ENCODE assay signal across 28 mouse cellular contexts in the genomic region with DNA sequence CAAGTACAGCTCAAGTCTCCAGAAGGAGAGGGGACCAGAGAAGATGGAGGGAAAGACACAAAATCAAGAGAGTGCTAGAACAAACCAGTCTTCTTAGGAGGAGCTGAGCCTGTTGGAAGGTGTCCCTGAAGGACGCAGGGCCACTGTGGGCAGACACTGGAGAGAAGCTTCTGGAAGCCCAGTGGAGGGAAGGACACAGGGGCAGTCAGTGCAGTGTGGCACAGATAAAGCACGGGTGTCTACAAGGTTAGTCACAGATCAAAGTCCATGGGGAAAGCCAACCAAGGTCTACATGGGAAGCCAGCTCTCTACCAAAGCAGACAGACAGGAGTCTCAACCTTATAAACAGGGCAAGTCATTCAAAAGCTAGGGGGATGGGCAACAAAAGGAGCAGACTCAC. TPM values are rescaled to one million over a fixed set of nuclear protein-coding genes. Genes with fewer than 3 reads are reported as not detected.
DNase-seq lines count a peak whose midpoint lies in the region; ATAC-seq and TF ChIP-seq lines count a peak whose summit lies in the region.
"Had no signal": no experiment of that assay in that cellular context is flagged by ENCODE, and none has a peak within 500 bp of the region (broad histone marks: within the 10 kb centered on the region; RNA-seq: fewer than 3 reads in every experiment).

No protein-coding gene starts in this region.

- H3K4me2 ChIP-seq in intestine, postnatal 0 days (replicated peaks; ENCODE audit: low read depth) = 0 out of 2 replicates have a peak overlapping the region, but pooled peaks have one; percentile 13
- H3K4me2 ChIP-seq: embryonic facial prominence, embryonic 12.5 days; heart, embryonic 12.5 days; hindbrain, embryonic 14.5 days; limb, embryonic 15.5 days; midbrain, embryonic 15.5 days; neural tube, embryonic 15.5 days had no signal

- H3K4me1 ChIP-seq in liver, adult 2 months (ENCODE audit: control insufficient read depth, insufficient read depth, low read length) = peaks cover 10% of the 10 kb centered on the region; the same call in 1 of the 2 replicates
- H3K4me1 ChIP-seq in intestine, postnatal 0 days (replicated peaks; ENCODE audit: control insufficient read depth, insufficient read depth, low read length) = 0 out of 2 replicates have a peak, but pooled peaks cover 4% of the 10 kb centered on the region
- H3K4me1 ChIP-seq: embryonic facial prominence, embryonic 12.5 days; limb, embryonic 10.5 days; limb, embryonic 15.5 days; midbrain, embryonic 15.5 days; neural tube, embryonic 15.5 days had no signal

- H3K36me3 ChIP-seq in liver, adult 2 months (ENCODE audit: control insufficient read depth, insufficient read depth, low read length) = peaks cover 37% of the 10 kb centered on the region
- H3K36me3 ChIP-seq in intestine, postnatal 0 days (ENCODE audit: control insufficient read depth, insufficient read depth) = peaks cover 15% of the 10 kb centered on the region; the same call in 1 of the 2 replicates

- peaks cover 39% of the 10 kb centered on the region; the same call in 1 of the 2 replicates for H3K79me2 ChIP-seq in liver, adult 2 months (ENCODE audit: control insufficient read depth, insufficient read depth, low read length)

- no peak for TF ChIP-seq CTCF in liver, adult 2 months (IDR thresholded peaks at IDR 0.05; ENCODE audit: low read depth, low read length)
- no peak for TF ChIP-seq CTCF in intestine, postnatal 0 days (IDR thresholded peaks at IDR 0.05; ENCODE audit: low read depth)

- H3K9me3 ChIP-seq in intestine, postnatal 0 days (ENCODE audit: control insufficient read depth) = no peaks in the 10 kb centered on the region
- H3K9me3 ChIP-seq: embryonic facial prominence, embryonic 12.5 days; heart, embryonic 12.5 days; limb, embryonic 10.5 days; limb, embryonic 15.5 days; midbrain, embryonic 15.5 days; neural tube, embryonic 15.5 days had no signal

- peak; percentile 67 for DNase-seq in liver, adult 2 months (ENCODE audit: extremely low read depth, low read depth, low spot score)
- DNase-seq in liver = no peak
- DNase-seq in adrenal gland, postnatal 14 days = peak; percentile 35
- DNase-seq in cerebellum, postnatal 36 days = no peak
- no peak for DNase-seq in cerebellum, adult 8-10 months
- DNase-seq in heart, postnatal 36 days = no peak
- DNase-seq: cerebellum, adult 2 months; cerebellum, postnatal 25 days; gastrocnemius, adult 2 months; heart, adult 2 months; kidney, adult 8-10 months; layer of hippocampus, adult 9-11 months; lung, adult 2 months; lung, postnatal 10 days; right cerebral cortex, postnatal 4 days; thymus, postnatal 4 days had no signal

- no peak overlapping the region for H3K27ac ChIP-seq in liver, adult 2 months (replicated peaks; ENCODE audit: insufficient read depth, low read depth, low read length)
- H3K27ac ChIP-seq in intestine, postnatal 0 days (ENCODE audit: low read depth, low read length) = peak overlapping the region; percentile 62; the same call in 1 of the 2 replicates
- H3K27ac ChIP-seq: embryonic facial prominence, embryonic 12.5 days; gastrocnemius, adult 2 months; heart, adult 2 months; hindbrain, embryonic 14.5 days; kidney, postnatal 0 days; limb, embryonic 10.5 days; limb, embryonic 15.5 days; macrophage; midbrain, embryonic 15.5 days; neural tube, embryonic 15.5 days had no signal

- H3K9ac ChIP-seq in liver, adult 2 months (ENCODE audit: low read depth, low read length) = no peak overlapping the region
- H3K9ac ChIP-seq in intestine, postnatal 0 days (ENCODE audit: low read depth, low read length) = no peak overlapping the region
- H3K9ac ChIP-seq: embryonic facial prominence, embryonic 12.5 days; heart, embryonic 12.5 days; hindbrain, embryonic 14.5 days; limb, embryonic 15.5 days; midbrain, embryonic 15.5 days; neural tube, embryonic 15.5 days had no signal

- ATAC-seq in intestine, postnatal 0 days = peak; percentile 85
- ATAC-seq: CD4-positive, CD25-positive, alpha-beta regulatory T cell, adult 4 months; forebrain, embryonic 14.5 days; midbrain, embryonic 15.5 days had no signal

- intact Hi-C loops in heart, postnatal 36 days (cut with DNase I) = no loop called here

- WGBS in liver, adult 2 months = 42% methylated on average over 2 of the region's 2 CpGs
- WGBS in intestine, postnatal 0 days = 53% methylated on average over 2 of the region's 2 CpGs

- TF ChIP-seq POLR2A in liver, adult 2 months (IDR thresholded peaks at IDR 0.05; ENCODE audit: extremely low read depth, insufficient read depth, low read length) = no peak

- H3K4me3 ChIP-seq in liver, adult 2 months (ENCODE audit: insufficient read depth, low read depth, low read length) = no peak overlapping the region
- H3K4me3 ChIP-seq in intestine, postnatal 0 days (ENCODE audit: low read depth, low read length) = no peak overlapping the region
- H3K4me3 ChIP-seq: embryonic facial prominence, embryonic 12.5 days; gastrocnemius, adult 2 months; heart, adult 2 months; heart, embryonic 12.5 days; limb, embryonic 10.5 days; limb, embryonic 15.5 days; midbrain, embryonic 15.5 days; neural tube, embryonic 15.5 days had no signal

- no peaks in the 10 kb centered on the region for H3K27me3 ChIP-seq in liver, adult 2 months (ENCODE audit: control insufficient read depth, insufficient read depth, low read length)
- no peaks in the 10 kb centered on the region for H3K27me3 ChIP-seq in intestine, postnatal 0 days (replicated peaks; ENCODE audit: control insufficient read depth, insufficient read depth, low read length)
- H3K27me3 ChIP-seq: embryonic facial prominence, embryonic 12.5 days; heart, embryonic 12.5 days; limb, embryonic 15.5 days; midbrain, embryonic 15.5 days; neural tube, embryonic 15.5 days had no signal

RNA-seq across cellular contexts. Expression of gene Ube2l3, which starts 26.7 kb away (rescaled TPM):
- total RNA-seq in liver, adult 2 months (2014; rRNA removed) = 33.8 and 34.7 TPM in 2 replicates
- polyA plus RNA-seq in liver, adult 2 months (2012; rRNA removed) = 45.7 and 54.0 TPM in 2 replicates
- total RNA-seq in adrenal gland, postnatal 14 days (2021) = 190 and 193 TPM in 2 replicates
- 294 and 319 TPM in 2 replicates for polyA plus RNA-seq in intestine, postnatal 0 days (2015; fragmentation: Nextera tagmentation; extraction: Ambion mirVana)
- 100 to 1,000 TPM; 110 to 125 TPM for total RNA-seq in heart, postnatal 36 days (2021)

RNA-seq across cellular contexts. Expression of gene Ccdc116, which starts 28.7 kb away (rescaled TPM):
- 0.07 TPM in 1 of 2 replicates, not detected in the other for total RNA-seq in liver, adult 2 months (2014; rRNA removed)
- 0.05 and 0.07 TPM in 2 replicates for polyA plus RNA-seq in liver, adult 2 months (2012; rRNA removed)
- 0.45 TPM in 1 of 2 replicates, not detected in the other for total RNA-seq in adrenal gland, postnatal 14 days (2021)
- 1.7 and 2.0 TPM in 2 replicates for polyA plus RNA-seq in intestine, postnatal 0 days (2015; fragmentation: Nextera tagmentation; extraction: Ambion mirVana)
- not detected for total RNA-seq in heart, postnatal 36 days (2021)

RNA-seq across cellular contexts. Expression of gene Ydjc, which starts 31.3 kb away (rescaled TPM):
- 0.28 and 0.94 TPM in 2 replicates for total RNA-seq in liver, adult 2 months (2014; rRNA removed)
- polyA plus RNA-seq in liver, adult 2 months (2012; rRNA removed) = 0.22 and 0.48 TPM in 2 replicates
- total RNA-seq in adrenal gland, postnatal 14 days (2021) = 3.4 and 4.1 TPM in 2 replicates
- 24.6 and 28.8 TPM in 2 replicates for polyA plus RNA-seq in intestine, postnatal 0 days (2015; fragmentation: Nextera tagmentation; extraction: Ambion mirVana)
- 1 to 10 TPM; 1.6 to 1.7 TPM for total RNA-seq in heart, postnatal 36 days (2021)

RNA-seq across cellular contexts. Expression of gene Rimbp3, which starts 32.6 kb away (rescaled TPM):
- total RNA-seq in liver, adult 2 months (2014; rRNA removed) = not detected in 2 replicates
- not detected in 2 replicates for polyA plus RNA-seq in liver, adult 2 months (2012; rRNA removed)
- total RNA-seq in adrenal gland, postnatal 14 days (2021) = 0.07 and 0.08 TPM in 2 replicates
- polyA plus RNA-seq in intestine, postnatal 0 days (2015; fragmentation: Nextera tagmentation; extraction: Ambion mirVana) = 0.14 and 0.21 TPM in 2 replicates
- total RNA-seq in heart, postnatal 36 days (2021) = under 1 TPM; 0.08 to 0.25 TPM
- polyA plus RNA-seq: CD4-positive, CD25-positive, alpha-beta regulatory T cell, adult 4 months; macrophage had no signal

RNA-seq across cellular contexts. Expression of gene Sdf2l1, which starts 43.6 kb away (rescaled TPM):
- 50.5 and 71.5 TPM in 2 replicates for total RNA-seq in liver, adult 2 months (2014; rRNA removed)
- 70.0 and 72.3 TPM in 2 replicates for polyA plus RNA-seq in liver, adult 2 months (2012; rRNA removed)
- 21.0 and 23.8 TPM in 2 replicates for total RNA-seq in adrenal gland, postnatal 14 days (2021)
- 67.9 and 70.3 TPM in 2 replicates for polyA plus RNA-seq in intestine, postnatal 0 days (2015; fragmentation: Nextera tagmentation; extraction: Ambion mirVana)
- total RNA-seq in heart, postnatal 36 days (2021) = 10 to 100 TPM; 11.5 to 17.7 TPM

Comparison
In these comparisons a context has a peak if more than half of its experiments do, and no peak if none do; other contexts are left out.
1. DNase-seq: peak in liver, adult 2 months (single experiment) and adrenal gland, postnatal 14 days (single experiment); none in liver (single experiment), cerebellum, postnatal 36 days (0 of 2), cerebellum, adult 8-10 months (single experiment) and heart, postnatal 36 days (0 of 2).